Mouse (Mus musculus) gastrocnemius, postnatal 14 days (tissue): ENCODE measurements around the gene Sdhc. TPM values are rescaled to one million over a fixed set of nuclear protein-coding genes. Genes with fewer than 3 reads are reported as not detected.
A peak's percentile ranks its signal among the peaks of the same experiment; 100 is the strongest.

ENCODE experiments used
- DNase-seq: peaks from one replicate; pipeline ENCODE4 v3.0.0; 2021; ENCODE audit warnings: mixed read lengths
- intact Hi-C: fragments of 180-260 bp; cut with DNase I; formaldehyde crosslinking; loops from one replicate; pipeline ENCODE4 v1.15.1; 2025; ENCODE audit warnings: low total_unique reads
- total RNA-seq, 2 experiments: library from RNA; stranded (reverse); gene quantifications; 2 replicates each; pipeline ENCODE4 v1.2.3; 2021

Sdhc gene
- total RNA-seq, 2 experiments from 2014 or later, result 692 to 793 TPM

DNA sequence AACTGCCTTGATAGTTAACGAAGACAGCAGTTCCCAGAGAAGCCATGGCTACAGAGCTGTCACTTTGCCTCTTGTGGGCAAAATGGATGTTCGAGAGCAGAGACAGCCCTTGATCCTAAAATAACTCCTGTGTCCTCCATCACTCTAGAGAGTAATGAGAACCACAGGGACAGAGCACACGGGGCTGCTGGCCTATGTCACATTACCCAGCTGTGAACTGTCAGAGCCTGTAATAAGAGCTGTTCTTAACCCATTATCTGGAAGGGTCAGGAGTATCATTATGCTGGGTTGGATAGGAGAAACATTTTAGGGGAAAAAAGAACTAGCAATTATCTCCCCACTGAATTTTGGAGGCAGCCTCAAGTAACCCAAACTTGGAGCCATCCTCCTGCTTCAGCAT, 29.5 kb downstream of the Sdhc start:
- intact Hi-C loops, result no loop called here
- DNase-seq, result no peak

DNA sequence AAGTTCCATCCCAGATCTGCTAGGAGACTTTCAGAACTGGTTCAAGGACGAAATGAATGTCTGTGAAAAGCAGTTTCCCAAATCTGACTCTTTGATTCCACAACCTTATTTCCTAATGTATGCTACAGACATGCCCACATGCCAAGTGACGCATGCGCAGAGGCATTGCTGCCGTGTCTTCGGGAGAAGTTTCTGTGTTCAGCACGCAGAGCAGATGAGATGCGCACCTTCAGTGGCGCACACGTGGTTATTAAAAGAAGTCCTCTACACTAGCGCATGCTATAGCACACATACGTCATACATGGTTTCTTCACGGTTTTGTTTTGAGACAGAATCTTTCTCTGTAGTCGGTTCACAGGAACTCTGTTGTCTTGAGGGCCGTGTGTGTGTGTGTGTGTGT, 31.0 kb downstream of the Sdhc start:
- intact Hi-C loops, result loop anchor here (2.0 to 5.0 kb wide), 2 partner anchors 99 to 138 kb away; no protein-coding TSS in a partner anchor

DNA sequence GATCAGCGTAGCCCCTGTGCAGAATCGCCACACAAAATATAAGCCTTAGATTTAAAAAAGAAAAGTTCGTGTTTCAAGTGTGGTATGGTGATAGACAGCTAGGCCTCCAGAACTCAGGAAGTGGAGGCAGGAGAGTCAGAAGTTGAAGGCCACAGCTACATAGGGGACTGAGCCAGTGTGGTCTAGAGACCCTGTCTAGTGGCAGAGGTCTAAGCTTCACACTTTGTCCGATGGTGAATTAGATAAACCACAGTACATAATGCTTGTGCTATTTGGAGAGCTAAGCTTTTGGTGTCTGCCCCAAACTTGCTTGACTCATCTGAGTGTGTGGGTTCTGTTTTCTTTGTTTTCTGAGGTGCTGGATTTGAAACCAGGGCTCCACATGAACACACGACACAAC, 31.4 kb downstream of the Sdhc start:
- intact Hi-C loops, result loop anchor here (2.0 to 5.0 kb wide), 2 partner anchors 100 to 138 kb away; no protein-coding TSS in a partner anchor
- DNase-seq, result no peak

More for the DNA sequence above, 31.0 kb downstream of the Sdhc start:
- DNase-seq, result no peak

DNA sequence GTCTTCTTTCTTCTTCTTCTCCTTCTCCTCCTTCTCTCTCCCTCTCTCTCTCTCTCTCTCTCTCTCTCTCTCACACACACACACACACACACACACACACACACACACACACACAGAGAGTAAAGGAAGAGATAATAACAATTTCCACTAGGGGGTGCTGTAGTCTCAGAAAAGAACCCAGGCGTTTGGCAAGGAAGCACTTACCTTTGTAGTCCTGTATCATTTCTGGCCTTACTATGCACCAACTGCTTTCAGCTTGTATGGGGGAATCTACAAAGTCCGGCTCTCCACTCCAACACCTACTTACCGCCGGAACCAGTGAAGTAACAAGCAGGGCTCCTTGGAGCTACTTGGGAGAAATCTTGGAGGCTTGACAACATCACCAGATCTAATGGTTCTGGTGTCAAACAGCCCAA, 32.1 kb downstream of the Sdhc start:
- intact Hi-C loops, result loop anchor here (2.0 to 5.0 kb wide), 2 partner anchors 101 to 139 kb away; no protein-coding TSS in a partner anchor

GRCm38 (mm10) chr1:171116280-171116679, 34.1 kb downstream of the Sdhc start:
- intact Hi-C loops, result loop anchor here (5.0 kb wide), 1 partner anchor 141 kb away; no protein-coding TSS in a partner anchor

More for the DNA sequence above, 32.1 kb downstream of the Sdhc start:
- peak; percentile 22 for DNase-seq

GRCm38 (mm10) chr1:171113873-171114299, 36.5 kb downstream of the Sdhc start, which contains the start of gene Cfap126:
TSS of gene Cfap126 (plus strand) at chr1:171113918.
- DNase-seq, result peak; percentile 82
- intact Hi-C loops, result no loop called here

More at GRCm38 (mm10) chr1:171116280-171116679, 34.1 kb downstream of the Sdhc start:
- DNase-seq, result no peak

- intact Hi-C loops, result no loop called here
- DNase-seq, result no peak
Measured at GRCm38 (mm10) chr1:171112986-171113385, 37.4 kb downstream of the Sdhc start.

DNA sequence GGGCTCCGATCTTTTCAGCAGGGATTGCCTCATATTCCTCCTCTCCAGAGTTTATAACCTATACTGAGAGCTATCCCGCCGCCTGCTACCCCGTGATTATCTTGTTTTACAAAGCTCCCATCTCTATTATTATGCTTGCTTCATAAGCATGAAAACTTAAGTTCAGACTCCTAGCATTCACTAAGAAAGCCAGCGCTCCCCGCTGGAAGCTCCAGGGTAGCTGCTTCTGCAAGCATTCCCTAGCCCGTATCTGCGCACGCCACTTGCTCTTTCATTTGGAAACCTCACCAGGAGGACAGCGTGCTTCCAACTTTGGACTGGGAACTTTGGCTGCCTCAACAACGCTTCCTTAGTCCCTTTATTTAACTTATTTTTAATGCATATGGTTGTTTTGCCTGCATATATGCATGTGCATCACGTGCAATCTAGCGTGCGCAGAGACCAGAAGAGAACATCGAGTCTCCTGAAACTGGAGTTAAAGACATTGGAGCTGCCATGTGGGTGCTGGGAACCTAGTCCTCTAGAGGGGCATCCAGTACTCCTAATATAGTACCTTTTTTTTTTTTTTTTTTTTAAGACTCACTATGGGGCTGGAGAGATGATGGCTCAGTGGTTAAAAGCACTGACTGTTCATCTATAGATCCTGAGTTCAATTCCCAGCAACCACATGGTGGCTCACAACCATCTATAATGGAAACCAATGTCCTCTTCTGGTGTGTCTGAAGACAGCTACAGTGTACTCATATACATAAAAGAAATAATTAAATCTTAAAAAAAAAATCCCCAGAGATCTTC, 38.4 kb downstream of the Sdhc start:
- peak; percentile 38 for DNase-seq
- intact Hi-C loops, result no loop called here

DNA sequence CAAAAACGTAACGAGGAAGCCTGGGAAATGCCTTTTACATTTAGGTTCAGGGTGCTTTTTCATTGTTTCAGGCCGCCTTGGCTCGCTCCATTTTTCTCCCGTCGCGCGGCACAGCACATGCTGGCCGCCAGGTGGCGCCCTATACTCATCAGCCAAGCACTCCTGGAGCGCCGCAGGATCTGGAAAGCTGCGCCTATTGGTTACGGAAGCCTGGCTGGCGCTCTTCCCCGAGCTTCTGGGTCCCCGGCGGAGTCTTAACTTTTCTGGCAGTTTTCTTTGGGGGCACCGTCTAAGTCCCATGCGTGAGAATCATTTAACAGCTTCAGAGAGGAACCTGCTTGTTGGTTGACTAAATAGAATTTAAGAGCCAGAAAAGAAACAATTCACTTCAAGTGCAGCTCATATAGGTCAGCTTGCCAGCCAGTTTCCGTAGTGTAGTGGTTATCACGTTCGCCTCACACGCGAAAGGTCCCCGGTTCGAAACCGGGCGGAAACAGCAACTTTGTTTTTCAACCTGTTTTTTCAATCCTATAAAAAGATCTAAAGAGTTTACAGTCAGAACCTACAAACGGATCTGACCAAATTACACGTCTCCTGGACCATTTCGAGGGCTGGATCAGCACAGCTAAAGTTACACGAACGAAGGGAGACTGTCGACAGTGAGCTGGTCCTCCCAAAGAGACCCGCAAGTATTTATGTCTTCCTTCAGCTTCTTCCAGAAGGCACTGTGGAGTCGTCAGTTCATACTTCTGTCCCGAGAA, 39.2 kb downstream of the Sdhc start:
- DNase-seq, result peak; percentile 89
- intact Hi-C loops, result no loop called here

- intact Hi-C loops, result no loop called here
- DNase-seq, result no peak
Measured at GRCm38 (mm10) chr1:171110659-171111019, 39.8 kb downstream of the Sdhc start.

GRCm38 (mm10) chr1:171109620-171110019, 40.8 kb downstream of the Sdhc start:
- intact Hi-C loops, result no loop called here
- no peak for DNase-seq

- intact Hi-C loops, result no loop called here
- DNase-seq, result no peak
Measured at GRCm38 (mm10) chr1:171105226-171105625, 45.2 kb downstream of the Sdhc start.

DNA sequence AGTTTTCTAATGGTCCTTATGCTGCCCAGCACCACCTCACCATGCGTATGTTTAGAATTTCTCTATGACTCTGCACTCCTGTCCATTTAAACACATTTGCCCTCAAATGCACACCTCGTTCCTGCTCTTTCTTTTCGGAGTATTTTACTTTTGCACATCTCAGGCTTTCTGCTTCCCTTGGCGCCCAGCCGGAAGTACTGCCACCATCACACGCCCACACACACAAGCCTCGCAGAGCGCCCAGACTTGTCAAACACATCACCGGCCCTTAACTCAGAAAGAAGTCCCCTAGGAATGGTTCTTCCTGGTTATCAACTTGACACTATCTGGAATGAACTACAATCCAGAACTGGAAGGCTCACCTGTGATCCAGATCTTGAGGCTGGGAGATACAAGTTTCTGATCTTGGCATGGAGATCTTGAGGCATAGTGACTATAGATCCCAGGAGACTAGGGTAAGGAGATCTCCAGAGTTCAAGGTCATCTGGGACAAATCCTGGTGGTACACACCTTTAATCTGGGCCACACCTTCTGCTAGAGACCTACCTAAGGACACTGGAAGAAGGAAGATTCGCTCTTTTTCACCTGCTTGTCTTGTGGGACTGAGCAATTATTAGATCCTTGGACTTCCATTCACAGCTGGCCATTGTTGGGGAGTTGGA, 47.1 kb downstream of the Sdhc start:
- DNase-seq, result no peak

GRCm38 (mm10) chr1:171102547-171103177, 47.7 kb downstream of the Sdhc start:
- peak; percentile 72 for DNase-seq
- intact Hi-C loops, result no loop called here

More for the DNA sequence above, 47.1 kb downstream of the Sdhc start:
- intact Hi-C loops, result no loop called here

DNA sequence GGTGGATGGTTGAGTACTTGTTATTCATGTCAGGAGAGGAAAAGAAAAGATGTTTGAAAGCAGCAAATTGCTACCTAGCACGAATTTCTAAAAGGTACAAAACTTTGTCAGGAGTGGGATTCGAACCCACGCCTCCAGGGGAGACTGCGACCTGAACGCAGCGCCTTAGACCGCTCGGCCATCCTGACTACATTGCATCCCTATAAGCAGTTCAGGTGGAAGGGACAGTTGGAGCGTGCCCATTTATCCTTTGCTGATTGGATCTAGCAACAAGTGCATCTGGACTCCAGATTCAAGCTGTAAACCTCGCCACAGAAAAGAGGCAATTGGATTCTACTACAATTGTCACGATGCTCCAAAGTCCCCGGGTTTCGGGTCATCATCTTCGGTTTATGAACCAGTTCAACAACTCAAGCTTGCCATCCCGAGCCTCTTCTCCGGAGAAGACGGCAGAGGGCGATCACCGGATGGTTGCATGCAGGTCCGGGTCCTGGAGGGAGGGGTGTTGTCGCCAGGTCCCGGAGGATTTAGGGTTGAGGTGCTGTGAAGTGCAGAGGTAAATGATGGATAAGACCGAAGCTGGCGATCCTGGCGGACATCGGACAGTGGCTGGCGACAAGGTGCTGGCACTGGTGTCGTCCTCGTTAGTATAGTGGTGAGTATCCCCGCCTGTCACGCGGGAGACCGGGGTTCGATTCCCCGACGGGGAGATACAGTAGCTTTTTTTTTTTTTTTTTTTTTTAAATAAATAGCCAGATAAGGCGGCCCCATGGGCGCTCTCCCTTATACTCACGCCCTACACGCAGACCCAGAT, 48.5 kb downstream of the Sdhc start:
- intact Hi-C loops, result no loop called here
- peak; percentile 85 for DNase-seq

- intact Hi-C loops, result no loop called here
- no peak for DNase-seq
Measured at GRCm38 (mm10) chr1:171101033-171101432, 49.4 kb downstream of the Sdhc start.

DNA sequence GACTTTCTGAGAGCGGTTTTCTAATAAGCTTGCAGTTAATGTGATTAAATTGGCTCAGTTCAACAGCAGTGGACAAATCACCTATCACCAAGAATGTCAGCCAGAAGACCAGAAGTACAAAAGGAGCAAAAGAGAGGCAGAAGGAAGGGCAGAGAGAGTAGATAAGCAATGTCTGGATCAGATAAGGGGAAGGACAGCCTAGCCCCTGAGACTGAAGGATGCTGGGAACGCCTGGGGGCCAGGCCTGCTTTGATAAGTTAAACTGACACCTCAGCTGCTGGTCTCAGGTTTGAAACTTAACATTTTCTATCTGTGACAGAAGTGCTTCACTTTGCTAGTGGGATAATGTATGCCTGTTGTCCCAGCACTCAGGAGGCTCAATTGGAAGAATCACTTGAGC, 52.8 kb downstream of the Sdhc start:
- DNase-seq, result no peak
- intact Hi-C loops, result no loop called here

DNA sequence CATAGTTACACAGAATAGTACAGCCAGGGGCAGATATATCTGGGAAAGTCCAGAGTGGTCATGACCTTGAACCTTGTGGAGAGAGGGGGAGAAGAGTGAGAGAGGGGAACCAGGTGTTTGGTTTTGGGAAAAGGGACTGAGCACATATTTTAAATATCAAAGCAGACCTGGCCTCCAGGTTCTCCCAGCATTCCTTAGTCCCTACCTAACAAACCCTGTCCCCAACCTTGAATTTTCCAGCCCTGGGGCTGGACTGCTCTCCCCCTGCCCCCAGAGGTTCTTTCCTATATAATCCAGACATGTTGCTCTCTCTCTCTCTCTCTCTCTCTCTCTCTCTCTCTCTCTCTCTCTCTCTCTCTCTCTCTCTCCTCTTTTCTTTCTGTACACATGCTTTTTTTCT, 53.3 kb downstream of the Sdhc start:
- intact Hi-C loops, result no loop called here
- DNase-seq, result no peak
